Mouse (Mus musculus): Measurements from ENCODE around the gene Slc7a1.

GRCm38 (mm10) chr5:148375480-148375879 lies 24.2 kb downstream of the Slc7a1 start:
- TF ChIP-seq CTCF (IDR thresholded peaks at IDR 0.05; ENCODE audit: extremely low read depth, insufficient read depth, low read length) (peak; percentile 24; the same call in 1 of the 2 replicates), POLR2A (IDR thresholded peaks at IDR 0.05; ENCODE audit: extremely low read depth, insufficient read depth, low read length) (no peak)
